Mouse (Mus musculus) midbrain, postnatal 0 days (tissue): ENCODE measurements around the gene Paxx. TPM values are rescaled to one million over a fixed set of nuclear protein-coding genes. Genes with fewer than 3 reads are reported as not detected.

Experiments used
- ATAC-seq: fragments of 200-750 bp; cut with Nextera tagmentation; 2 replicates; pipeline ENCODE4 v1.8.0; 2017; ENCODE audit warnings: moderate number of reproducible peaks, mild to moderate bottlenecking, moderate TSS enrichment, moderate library complexity; ENCODE audit not compliant: low FRiP score
- DNase-seq: peaks from one replicate; pipeline ENCODE4 v3.0.0-alpha.2; 2015; ENCODE audit warnings: low spot score
- H3K27ac ChIP-seq: fragments of 300-500 bp; sonication (generic); 2 replicates; pipeline ENCODE4 v1.5.1; 2014; ENCODE audit warnings: low read depth, mild to moderate bottlenecking, low read length, mixed read lengths
- H3K27me3 ChIP-seq: fragments of 300-500 bp; sonication (generic); 2 replicates; pipeline ENCODE4 v1.6.1; 2014; ENCODE audit warnings: low read length, control low read depth, mixed read lengths; ENCODE audit not compliant: insufficient read depth
- H3K36me3 ChIP-seq: fragments of 300-500 bp; sonication (generic); 2 replicates; pipeline ENCODE4 v1.6.1; 2014; ENCODE audit warnings: low read length, control low read depth, mixed read lengths; ENCODE audit not compliant: insufficient read depth
- H3K4me1 ChIP-seq: fragments of 300-500 bp; sonication (generic); 2 replicates; pipeline ENCODE4 v1.6.1; 2014; ENCODE audit warnings: mild to moderate bottlenecking, control low read depth, antibody characterized with exemption, low read length, mixed read lengths; ENCODE audit not compliant: insufficient read depth
- H3K4me2 ChIP-seq: fragments of 300-500 bp; sonication (generic); 2 replicates; pipeline ENCODE4 v1.6.1; 2014; ENCODE audit warnings: low read depth, mild to moderate bottlenecking, low read length, mixed read lengths; ENCODE audit not compliant: poor library complexity, severe bottlenecking
- H3K4me3 ChIP-seq: fragments of 300-500 bp; sonication (generic); 2 replicates; pipeline ENCODE4 v1.5.1; 2014; ENCODE audit warnings: low read depth, mild to moderate bottlenecking, low read length, moderate library complexity
- H3K9ac ChIP-seq: fragments of 300-500 bp; sonication (generic); replicated peaks from 2 replicates; pipeline ENCODE4 v1.6.1; 2014; ENCODE audit warnings: mild to moderate bottlenecking, low read length, moderate library complexity, mixed read lengths; ENCODE audit not compliant: poor library complexity, severe bottlenecking
- H3K9me3 ChIP-seq: fragments of 300-500 bp; sonication (generic); 2 replicates; pipeline ENCODE4 v1.6.1; 2016; ENCODE audit warnings: low read length, control low read depth
- CTCF ChIP-seq: IDR thresholded peaks from 2 replicates; pipeline ENCODE4 v1.5.1; 2016; ENCODE audit warnings: antibody characterized with exemption, mild to moderate bottlenecking
- WGBS: fragments of 180-500 bp; shearing (Covaris S2); extraction: QIAGEN DNeasy Blood & Tissue Kit; methylation state at CpG from one replicate; pipeline ENCODE4 v1.1.7; 2014; 5-methylcytosine and 5-hydroxymethylcytosine counted together
- polyA plus RNA-seq: library from polyadenylated mRNA; unstranded; fragments of >200 nt; fragmentation: Nextera tagmentation; extraction: Ambion mirVana; gene quantifications from 2 replicates; pipeline ENCODE4 v1.2.1, GENCODE M21; 2015
- total RNA-seq: library from RNA; depleted of rRNA; stranded (reverse); fragments of >200 nt; gene quantifications from 2 replicates; pipeline ENCODE4 v1.2.3, GENCODE M21; 2014

The Paxx gene
- total and polyA plus RNA-seq, 2 experiments from 2014 or later = 151 to 195 TPM

GRCm38 (mm10) chr2:25497846-25498575, 37.1 kb upstream of the Paxx start:
- Histone ChIP-seq H3K4me3 (no peak overlapping the region), H3K27ac (peak overlapping the region; percentile 43; the same call in 1 of the 2 replicates), H3K36me3 (0 out of 2 replicates have a peak, but pooled peaks cover 5% of the 10 kb centered on the region), H3K9ac (no peak overlapping the region), H3K27me3 (no peaks in the 10 kb centered on the region), H3K4me2 (no peak overlapping the region), H3K9me3 (no peaks in the 10 kb centered on the region), H3K4me1 (peaks cover 11% of the 10 kb centered on the region)
- DNase-seq (no peak), ATAC-seq (no peak)
- TF ChIP-seq CTCF = no peak
- 64% methylated on average over 6 of the region's 6 CpGs for WGBS

- DNase-seq (peak; percentile 50), ATAC-seq (no peak)
- Histone ChIP-seq H3K4me1 (peaks cover 4% of the 10 kb centered on the region; the same call in 1 of the 2 replicates), H3K27me3 (no peaks in the 10 kb centered on the region), H3K36me3 (no peaks in the 10 kb centered on the region), H3K9me3 (no peaks in the 10 kb centered on the region), H3K4me3 (no peak overlapping the region), H3K27ac (no peak overlapping the region), H3K9ac (no peak overlapping the region), H3K4me2 (no peak overlapping the region)
- TF ChIP-seq CTCF = peak; percentile 71
- WGBS = 41% methylated on average over 4 of the region's 4 CpGs
Observed at GRCm38 (mm10) chr2:25496462-25496861, 35.6 kb upstream of the Paxx start.

GRCm38 (mm10) chr2:25493476-25493961, 32.6 kb upstream of the Paxx start, which contains the start of gene Lcn12:
Gene Lcn12, minus strand, starts transcription at chr2:25493911.
- no peak for TF ChIP-seq CTCF
- Histone ChIP-seq H3K27me3 (no peaks in the 10 kb centered on the region), H3K36me3 (no peaks in the 10 kb centered on the region), H3K4me3 (no peak within 1 kb of the TSS), H3K4me1 (no peaks in the 10 kb centered on the region; the same call in 1 of the 2 replicates), H3K9me3 (no peaks in the 10 kb centered on the region), H3K27ac (no peak within 1 kb of the TSS), H3K9ac (no peak within 1 kb of the TSS), H3K4me2 (no peak within 1 kb of the TSS)
- 88% methylated on average over 5 of the region's 5 CpGs for WGBS
- ATAC-seq (no peak), DNase-seq (no peak)

GRCm38 (mm10) chr2:25492988-25493387, 32.1 kb upstream of the Paxx start:
- Histone ChIP-seq H3K27me3 (no peaks in the 10 kb centered on the region), H3K4me3 (no peak overlapping the region)
- WGBS = 82% methylated on average over 5 of the region's 5 CpGs

GRCm38 (mm10) chr2:25488671-25489068, 27.8 kb upstream of the Paxx start:
- H3K9ac ChIP-seq = no peak overlapping the region
- WGBS = 83% methylated on average over 7 of the region's 7 CpGs
- TF ChIP-seq CTCF = no peak
- no peak overlapping the region for H3K27ac ChIP-seq
- no peak for ATAC-seq
- H3K4me1 ChIP-seq = no peaks in the 10 kb centered on the region
- no peaks in the 10 kb centered on the region for H3K36me3 ChIP-seq
- H3K4me3 ChIP-seq = no peak overlapping the region
- H3K9me3 ChIP-seq = no peaks in the 10 kb centered on the region
- no peaks in the 10 kb centered on the region for H3K27me3 ChIP-seq
- H3K4me2 ChIP-seq = no peak overlapping the region
- DNase-seq = no peak

More at GRCm38 (mm10) chr2:25492988-25493387, 32.1 kb upstream of the Paxx start:
- Histone ChIP-seq H3K27ac (no peak overlapping the region), H3K9ac (no peak overlapping the region), H3K9me3 (no peaks in the 10 kb centered on the region), H3K36me3 (no peaks in the 10 kb centered on the region), H3K4me1 (no peaks in the 10 kb centered on the region), H3K4me2 (no peak overlapping the region)
- no peak for TF ChIP-seq CTCF
- DNase-seq (no peak), ATAC-seq (no peak)

GRCm38 (mm10) chr2:25487965-25488670, 27.2 kb upstream of the Paxx start:
- Histone ChIP-seq H3K4me1 (no peaks in the 10 kb centered on the region), H3K9ac (no peak overlapping the region), H3K36me3 (no peaks in the 10 kb centered on the region), H3K4me3 (no peak overlapping the region), H3K27ac (no peak overlapping the region), H3K4me2 (no peak overlapping the region), H3K27me3 (no peaks in the 10 kb centered on the region), H3K9me3 (no peaks in the 10 kb centered on the region)
- no peak for ATAC-seq
- no peak for TF ChIP-seq CTCF
- 84% methylated on average over 6 of the region's 6 CpGs for WGBS
- no peak for DNase-seq
